Mouse (Mus musculus): ENCODE measurements around the gene Micu2.

Micu2 gene

GRCm38 (mm10) chr14:57998526-57999401, at the start of gene Micu2:
Gene Micu2 (minus strand): TSS chr14:57999262.
- peak; percentile 90 to 94 for DNase-seq

GRCm38 (mm10) chr14:58046639-58047284, 47.7 kb upstream of the Micu2 start:
- DNase-seq: peak in 1 of 2 experiments; percentile 47

- DNase-seq: no peak
Observed at GRCm38 (mm10) chr14:58036174-58036573, 37.1 kb upstream of the Micu2 start.

GRCm38 (mm10) chr14:58034567-58034966, 35.5 kb upstream of the Micu2 start:
- DNase-seq: peak; percentile 43 to 81

GRCm38 (mm10) chr14:58018869-58019268, 19.8 kb upstream of the Micu2 start:
- peak; percentile 53 to 60 for DNase-seq

- DNase-seq: no peak
Observed at GRCm38 (mm10) chr14:58003852-58004251, 4.8 kb upstream of the Micu2 start.

- no peak for DNase-seq
Observed at GRCm38 (mm10) chr14:58002161-58002560, 3.1 kb upstream of the Micu2 start.

- no peak for DNase-seq
Observed at GRCm38 (mm10) chr14:57999402-57999734, 306 bp upstream of the Micu2 start.

- DNase-seq: no peak
Observed at GRCm38 (mm10) chr14:57997431-57997830, 1.6 kb downstream of the Micu2 start.

- DNase-seq: no peak
Observed at GRCm38 (mm10) chr14:57996210-57996609, 2.9 kb downstream of the Micu2 start.

GRCm38 (mm10) chr14:57991761-57992160, 7.3 kb downstream of the Micu2 start:
- DNase-seq: no peak

- DNase-seq: no peak
Observed at GRCm38 (mm10) chr14:57989162-57989561, 9.9 kb downstream of the Micu2 start.

- DNase-seq: no peak
Observed at GRCm38 (mm10) chr14:57985780-57986179, 13.3 kb downstream of the Micu2 start.

GRCm38 (mm10) chr14:57982450-57982849, 16.6 kb downstream of the Micu2 start:
- DNase-seq: no peak

GRCm38 (mm10) chr14:57981720-57982418, 17.2 kb downstream of the Micu2 start:
- peak in 1 of 2 experiments; percentile 33 for DNase-seq

- no peak for DNase-seq
Observed at GRCm38 (mm10) chr14:57980776-57981175, 18.3 kb downstream of the Micu2 start.

- DNase-seq: no peak
Observed at GRCm38 (mm10) chr14:57980179-57980578, 18.9 kb downstream of the Micu2 start.

GRCm38 (mm10) chr14:57978144-57978543, 20.9 kb downstream of the Micu2 start:
- DNase-seq: no peak

GRCm38 (mm10) chr14:57975656-57976055, 23.4 kb downstream of the Micu2 start:
- DNase-seq: no peak

- DNase-seq: no peak
Observed at GRCm38 (mm10) chr14:57971986-57972525, 27.0 kb downstream of the Micu2 start.

GRCm38 (mm10) chr14:57968873-57969272, 30.2 kb downstream of the Micu2 start:
- DNase-seq: no peak

GRCm38 (mm10) chr14:57967080-57967797, 31.8 kb downstream of the Micu2 start:
- DNase-seq: no peak

- peak; percentile 48 to 66 for DNase-seq
Observed at GRCm38 (mm10) chr14:57961861-57962260, 37.2 kb downstream of the Micu2 start.

Data from kidney, postnatal 25 days (tissue).